Mouse (Mus musculus) thymus, adult 2 months (tissue): ENCODE measurements around the gene Dusp8.

Experiments
- CTCF ChIP-seq: fragments of 200-500 bp; IDR thresholded peaks from 2 replicates; pipeline ENCODE4 v1.5.1; 2012; ENCODE audit warnings: mild to moderate bottlenecking, control low read depth, low read length, moderate library complexity, borderline replicate concordance; ENCODE audit not compliant: control insufficient read depth, poor library complexity, insufficient read depth; ENCODE audit errors: extremely low read depth
- POLR2A ChIP-seq: fragments of 200-500 bp; IDR thresholded peaks from 2 replicates; pipeline ENCODE4 v1.6.1; 2012; ENCODE audit warnings: mild to moderate bottlenecking, low read length, control low read depth, moderate library complexity; ENCODE audit not compliant: control insufficient read depth, poor library complexity, insufficient read depth; ENCODE audit errors: extremely low read depth

DNA sequence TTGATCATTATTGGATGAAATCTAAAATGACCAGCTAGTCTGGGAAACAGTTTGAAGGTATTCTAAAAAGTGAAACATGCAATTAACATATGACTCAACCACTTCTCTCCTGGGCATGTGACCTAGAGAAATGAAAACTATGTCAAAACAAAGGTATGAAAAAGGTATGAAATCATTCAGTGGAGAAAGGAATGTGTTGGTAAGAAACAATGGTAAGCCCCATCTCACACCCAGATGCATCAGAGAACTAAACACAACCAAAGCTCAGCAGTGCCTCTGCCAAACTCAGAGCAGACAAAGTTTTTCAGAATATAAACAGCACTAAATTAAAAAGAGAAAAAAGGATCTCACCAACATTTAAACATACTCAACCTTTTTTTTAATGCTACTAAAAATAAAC is 65.6 kb downstream of the Dusp8 start:
- TF ChIP-seq CTCF = no peak
- TF ChIP-seq POLR2A = no peak
